Mouse (Mus musculus) hindbrain, embryonic 11.5 days (tissue): Measurements from ENCODE around the gene Numb. TPM values are rescaled to one million over a fixed set of nuclear protein-coding genes. Genes with fewer than 3 reads are reported as not detected.
A peak's percentile ranks its signal among the peaks of the same experiment; 100 is the strongest.

Experiments used
- ATAC-seq: fragments of 200-750 bp; cut with Nextera tagmentation; 2 replicates; pipeline ENCODE4 v1.8.0; 2017; ENCODE audit warnings: mild to moderate bottlenecking, moderate TSS enrichment, moderate library complexity; ENCODE audit not compliant: low FRiP score
- DNase-seq: peaks from one replicate; pipeline ENCODE4 v3.0.0-alpha.2; 2015; ENCODE audit warnings: low spot score
- H3K27ac ChIP-seq: fragments of 300-500 bp; sonication (generic); 2 replicates; pipeline ENCODE4 v1.5.1; 2014; ENCODE audit warnings: mild to moderate bottlenecking, low read depth, low read length
- H3K27me3 ChIP-seq: fragments of 300-500 bp; sonication (generic); 2 replicates; pipeline ENCODE4 v1.6.1; 2014; ENCODE audit warnings: mild to moderate bottlenecking, low read length, moderate library complexity, mixed read lengths; ENCODE audit not compliant: control insufficient read depth, insufficient read depth
- H3K36me3 ChIP-seq: fragments of 300-500 bp; sonication (generic); 2 replicates; pipeline ENCODE4 v1.6.1; 2014; ENCODE audit warnings: mild to moderate bottlenecking, low read length, moderate library complexity, mixed read lengths; ENCODE audit not compliant: control insufficient read depth, insufficient read depth
- H3K4me1 ChIP-seq: fragments of 300-500 bp; sonication (generic); replicated peaks from 2 replicates; pipeline ENCODE4 v1.6.1; 2014; ENCODE audit warnings: low read length, mixed read lengths; ENCODE audit not compliant: control insufficient read depth, insufficient read depth
- H3K4me2 ChIP-seq: fragments of 300-500 bp; sonication (generic); replicated peaks from 2 replicates; pipeline ENCODE4 v1.6.1; 2014; ENCODE audit warnings: mild to moderate bottlenecking, low read depth, low read length
- H3K4me3 ChIP-seq: fragments of 300-500 bp; sonication (generic); 2 replicates; pipeline ENCODE4 v1.5.1; 2014; ENCODE audit warnings: low read depth, low read length
- H3K9ac ChIP-seq: fragments of 300-500 bp; sonication (generic); 2 replicates; pipeline ENCODE4 v1.6.1; 2014; ENCODE audit warnings: low read depth, low read length
- H3K9me3 ChIP-seq: fragments of 300-500 bp; sonication (generic); 2 replicates; pipeline ENCODE4 v1.6.1; 2016; ENCODE audit warnings: low read length; ENCODE audit not compliant: control insufficient read depth
- WGBS: fragments of 180-500 bp; shearing (Covaris S2); extraction: QIAGEN DNeasy Blood & Tissue Kit; methylation state at CpG from one replicate; pipeline ENCODE4 v1.1.7; 2014; 5-methylcytosine and 5-hydroxymethylcytosine counted together
- polyA plus RNA-seq: library from polyadenylated mRNA; unstranded; fragments of >200 nt; fragmentation: Nextera tagmentation; extraction: Ambion mirVana; gene quantifications from 2 replicates; pipeline ENCODE4 v1.2.1, GENCODE M21; 2014

The Numb gene
- 27.5 and 31.0 TPM in 2 replicates for polyA plus RNA-seq

DNA sequence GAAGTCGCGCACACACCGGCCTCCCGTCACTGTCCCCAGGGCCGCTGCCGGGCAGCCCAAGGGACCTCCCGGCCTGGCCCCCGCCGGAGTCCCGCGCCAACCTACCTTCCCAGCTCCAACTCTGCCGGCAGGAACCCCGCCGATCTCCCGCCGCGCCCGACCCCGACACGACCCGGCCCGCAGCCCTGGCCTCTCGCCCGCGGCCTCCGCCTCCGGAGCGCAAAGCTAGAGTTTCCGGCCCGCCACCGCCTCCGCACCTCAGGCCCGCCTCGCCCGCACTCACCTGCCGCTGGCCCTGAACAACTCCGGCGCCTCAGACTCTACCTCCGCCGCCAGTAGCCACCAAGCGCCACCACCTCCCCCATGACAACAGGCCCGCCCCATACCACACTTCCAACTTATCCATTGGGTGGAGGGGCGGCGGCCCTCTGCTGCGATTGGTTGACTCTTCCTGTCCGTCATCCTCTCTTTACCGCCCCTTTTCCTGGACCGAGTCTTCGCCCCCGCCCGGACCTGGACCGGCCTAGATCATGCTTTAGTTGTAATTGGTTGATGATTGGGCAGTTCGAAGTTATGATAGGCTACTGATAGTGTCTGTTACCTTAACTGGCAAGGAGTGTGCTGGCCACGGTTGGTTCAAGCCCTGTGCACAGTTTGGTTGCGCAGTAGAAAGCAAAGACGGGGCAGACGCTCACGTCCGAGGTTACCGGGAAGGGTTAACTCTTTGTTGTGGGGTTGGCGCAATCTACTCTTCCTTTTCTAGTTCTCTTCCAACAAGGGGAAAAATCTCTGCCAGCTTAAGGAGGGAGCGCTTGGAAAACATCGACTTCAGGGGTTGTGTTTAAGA lies at the start of gene Numb:
TSS of gene Numb (minus strand) at position 400 of the 847 bp plus-strand sequence.
- Histone ChIP-seq H3K9ac (peak within 1 kb of the TSS; percentile 90), H3K36me3 (no peaks in the 10 kb centered on the region), H3K27ac (peak within 1 kb of the TSS; percentile 81), H3K4me2 (peak within 1 kb of the TSS; percentile 76), H3K4me1 (peaks cover 5% of the 10 kb centered on the region; the same call in 1 of the 2 replicates), H3K9me3 (no peaks in the 10 kb centered on the region), H3K27me3 (no peaks in the 10 kb centered on the region), H3K4me3 (peak within 1 kb of the TSS; percentile 97)
- ATAC-seq (peak; percentile 100), DNase-seq (peak; percentile 98)
- WGBS: under 1% methylated on average over 57 of the region's 63 CpGs

DNA sequence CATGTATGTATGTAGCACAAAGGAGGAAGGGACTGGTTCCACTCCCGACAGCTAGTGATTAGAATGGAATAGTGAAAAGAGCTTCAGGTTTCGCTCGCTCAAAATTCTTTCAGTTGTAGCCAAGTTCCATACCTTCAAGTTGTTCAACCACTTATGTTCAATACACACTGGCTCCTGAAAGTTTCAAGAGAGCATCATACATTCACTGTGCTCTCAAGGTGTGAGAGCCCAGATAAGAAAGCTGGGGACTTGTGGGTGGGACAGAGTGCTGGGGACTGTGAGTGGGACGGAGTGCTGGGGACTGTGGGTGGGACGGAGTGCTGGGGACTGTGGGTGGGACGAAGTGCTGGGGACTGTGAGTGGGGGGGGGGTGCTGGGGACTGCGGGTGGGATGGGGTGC lies 43.5 kb upstream of the Numb start:
- no peak for DNase-seq
- Histone ChIP-seq H3K27me3 (no peaks in the 10 kb centered on the region), H3K4me1 (no peaks in the 10 kb centered on the region), H3K9ac (no peak overlapping the region), H3K4me3 (no peak overlapping the region), H3K4me2 (no peak overlapping the region), H3K36me3 (no peaks in the 10 kb centered on the region), H3K9me3 (no peaks in the 10 kb centered on the region), H3K27ac (no peak overlapping the region)
- ATAC-seq: no peak
- 90% methylated on average over 7 of the region's 7 CpGs for WGBS

DNA sequence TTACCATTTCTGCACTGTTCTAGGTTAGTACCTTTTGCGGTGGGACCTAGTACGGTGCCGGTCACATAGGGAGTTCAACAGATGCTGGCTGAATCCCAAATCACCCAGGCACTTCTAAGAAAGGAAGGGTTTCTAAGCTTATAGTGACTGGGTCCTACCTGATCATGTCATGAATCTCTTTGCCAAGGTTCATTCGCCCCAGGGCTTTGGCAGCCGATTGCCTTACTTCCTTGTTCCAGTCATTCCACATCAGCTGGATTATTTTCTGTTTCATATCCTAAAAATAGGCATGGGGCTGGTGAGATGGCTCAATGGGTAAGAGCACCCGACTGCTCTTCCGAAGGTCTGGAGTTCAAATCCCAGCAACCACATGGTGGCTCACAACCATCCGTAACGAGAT lies 36.5 kb upstream of the Numb start:
- Histone ChIP-seq H3K27ac (no peak overlapping the region), H3K27me3 (no peaks in the 10 kb centered on the region), H3K9me3 (no peaks in the 10 kb centered on the region), H3K4me2 (no peak overlapping the region), H3K9ac (no peak overlapping the region), H3K4me3 (no peak overlapping the region), H3K36me3 (no peaks in the 10 kb centered on the region; the same call in 1 of the 2 replicates), H3K4me1 (0 out of 2 replicates have a peak, but pooled peaks cover 3% of the 10 kb centered on the region)
- DNase-seq: no peak
- ATAC-seq: no peak
- WGBS: 93% methylated on average over 9 of the region's 9 CpGs

DNA sequence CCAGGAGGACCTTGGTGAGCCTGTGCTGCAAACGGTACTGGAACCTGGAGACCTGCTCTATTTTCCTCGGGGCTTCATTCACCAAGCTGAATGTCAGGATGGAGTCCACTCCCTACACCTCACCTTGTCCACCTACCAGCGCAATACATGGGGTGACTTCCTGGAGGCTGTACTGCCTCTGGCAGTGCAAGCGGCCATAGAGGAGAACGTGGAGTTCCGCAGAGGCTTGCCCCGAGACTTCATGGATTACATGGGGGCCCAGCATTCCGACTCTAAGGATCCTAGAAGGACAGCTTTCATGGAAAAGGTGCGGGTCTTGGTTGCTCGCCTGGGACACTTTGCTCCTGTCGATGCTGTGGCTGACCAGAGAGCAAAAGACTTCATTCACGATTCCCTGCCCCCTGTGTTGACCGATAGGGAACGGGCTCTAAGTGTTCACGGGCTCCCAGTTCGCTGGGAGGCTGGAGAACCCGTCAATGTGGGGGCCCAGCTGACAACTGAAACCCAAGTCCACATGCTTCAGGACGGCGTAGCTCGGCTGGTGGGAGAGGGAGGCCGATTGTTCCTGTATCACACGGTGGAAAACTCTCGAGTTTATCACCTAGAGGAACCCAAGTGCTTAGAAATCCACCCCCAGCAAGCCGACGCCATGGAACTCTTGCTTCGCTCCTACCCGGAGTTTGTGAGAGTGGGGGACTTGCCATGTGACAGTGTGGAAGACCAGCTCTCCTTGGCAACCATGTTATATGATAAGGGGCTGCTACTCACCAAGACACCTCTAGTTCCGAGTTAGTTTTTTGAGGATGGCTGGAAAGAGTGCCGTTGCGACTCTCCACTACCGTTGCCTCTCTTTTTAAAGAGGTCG lies 30.2 kb upstream of the Numb start:
- Histone ChIP-seq H3K9ac (peak overlapping the region; percentile 84), H3K36me3 (no peaks in the 10 kb centered on the region; the same call in 1 of the 2 replicates), H3K4me3 (peak overlapping the region; percentile 90), H3K27me3 (no peaks in the 10 kb centered on the region), H3K9me3 (no peaks in the 10 kb centered on the region), H3K4me2 (peak overlapping the region; percentile 95), H3K4me1 (peaks cover 10% of the 10 kb centered on the region; the same call in 1 of the 2 replicates), H3K27ac (no peak overlapping the region)
- 65% methylated on average over 32 of the region's 32 CpGs for WGBS
- no peak for ATAC-seq
- no peak for DNase-seq

DNA sequence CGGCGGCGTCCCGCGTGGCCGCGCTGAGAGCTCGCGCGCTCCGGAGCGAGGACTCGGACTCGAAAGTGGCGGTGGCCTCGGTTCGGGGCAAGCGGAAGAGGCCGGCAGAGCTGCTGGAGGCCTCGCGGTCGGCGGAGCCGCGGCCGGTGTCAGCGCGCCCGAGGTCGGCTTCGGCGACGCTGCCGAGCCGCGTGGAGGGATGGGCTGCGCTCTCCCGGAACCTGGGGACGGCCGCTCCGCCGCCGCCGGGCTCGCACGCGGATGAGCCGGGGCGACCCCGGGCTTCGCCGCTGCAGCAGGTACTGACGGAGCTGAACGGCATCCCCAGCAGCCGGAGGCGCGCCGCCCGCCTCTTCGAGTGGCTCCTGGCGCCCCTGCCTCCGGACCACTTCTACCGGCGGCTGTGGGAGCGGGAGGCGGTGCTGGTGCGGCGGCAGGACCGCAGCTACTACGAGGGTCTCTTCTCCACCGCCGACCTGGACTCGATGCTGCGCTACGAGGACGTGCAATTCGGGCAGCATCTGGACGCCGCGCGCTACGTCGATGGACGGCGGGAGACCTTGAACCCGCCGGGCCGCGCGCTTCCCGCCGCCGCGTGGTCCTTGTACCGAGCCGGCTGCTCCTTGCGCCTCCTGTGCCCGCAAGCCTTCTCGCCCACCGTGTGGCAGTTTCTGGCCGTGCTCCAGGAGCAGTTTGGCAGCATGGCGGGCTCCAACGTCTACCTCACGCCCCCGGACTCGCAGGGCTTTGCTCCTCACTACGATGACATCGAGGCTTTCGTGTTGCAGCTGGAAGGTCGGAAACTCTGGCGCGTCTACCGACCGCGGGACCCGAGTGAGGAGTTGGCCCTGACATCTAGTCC lies 29.3 kb upstream of the Numb start:
- Histone ChIP-seq H3K27ac (peak overlapping the region; percentile 74), H3K27me3 (no peaks in the 10 kb centered on the region), H3K4me3 (peak overlapping the region; percentile 90), H3K9ac (peak overlapping the region; percentile 84), H3K36me3 (no peaks in the 10 kb centered on the region; the same call in 1 of the 2 replicates), H3K4me2 (peak overlapping the region; percentile 95), H3K4me1 (peaks cover 10% of the 10 kb centered on the region; the same call in 1 of the 2 replicates), H3K9me3 (no peaks in the 10 kb centered on the region)
- peak; percentile 58 for ATAC-seq
- under 1% methylated on average over 110 of the region's 116 CpGs for WGBS
- DNase-seq: peak; percentile 71

GRCm38 (mm10) chr12:83950493-83950839 lies 28.7 kb upstream of the Numb start, which contains the start of gene Riox1:
TSS of gene Riox1 (plus strand) at chr12:83950608.
- Histone ChIP-seq H3K27me3 (no peaks in the 10 kb centered on the region), H3K4me3 (peak within 1 kb of the TSS; percentile 90), H3K9me3 (no peaks in the 10 kb centered on the region), H3K9ac (peak within 1 kb of the TSS; percentile 84), H3K36me3 (no peaks in the 10 kb centered on the region; the same call in 1 of the 2 replicates), H3K27ac (peak within 1 kb of the TSS; percentile 74), H3K4me2 (peak within 1 kb of the TSS; percentile 95), H3K4me1 (peaks cover 10% of the 10 kb centered on the region; the same call in 1 of the 2 replicates)
- ATAC-seq (peak; percentile 93), DNase-seq (peak; percentile 89)
- WGBS: under 1% methylated on average over 33 of the region's 37 CpGs

DNA sequence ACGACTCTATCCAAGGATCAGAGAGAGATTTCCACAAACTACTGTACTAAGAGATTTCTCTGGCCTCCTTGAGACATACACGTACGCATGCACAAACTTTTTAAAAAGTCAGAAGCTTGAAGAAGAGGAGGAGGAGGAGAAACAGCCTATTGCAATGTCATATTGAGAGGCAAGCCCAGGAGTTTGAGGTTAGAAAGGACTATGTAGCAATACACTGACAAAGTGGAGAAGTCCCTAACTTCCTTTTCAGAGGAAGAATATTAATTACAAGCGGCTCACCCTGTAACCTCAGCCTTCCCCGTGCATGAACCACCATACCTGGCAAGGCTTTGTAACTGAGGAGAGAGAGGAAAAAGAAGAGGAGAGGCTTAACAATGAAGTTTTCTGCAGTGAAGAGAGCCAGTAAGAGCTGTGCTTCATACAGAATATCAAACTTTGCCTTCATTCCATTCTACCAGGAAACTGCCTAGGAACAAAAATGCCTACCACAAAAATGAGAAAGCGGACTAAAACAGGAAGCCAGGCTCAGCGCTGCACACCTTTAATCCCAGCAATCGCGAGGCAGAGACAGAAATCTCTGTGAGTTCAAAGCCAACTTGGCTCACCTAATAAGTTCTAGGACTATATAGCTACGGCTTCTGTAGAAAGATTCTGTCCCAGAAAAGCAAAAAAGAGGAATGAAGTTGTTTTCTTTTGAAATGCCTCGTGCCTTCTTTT lies 28.2 kb upstream of the Numb start:
- WGBS: 30% methylated on average over 11 of the region's 11 CpGs
- Histone ChIP-seq H3K4me2 (peak overlapping the region; percentile 95), H3K9me3 (no peaks in the 10 kb centered on the region), H3K36me3 (no peaks in the 10 kb centered on the region; the same call in 1 of the 2 replicates), H3K4me3 (peak overlapping the region; percentile 90), H3K27ac (no peak overlapping the region), H3K4me1 (peaks cover 10% of the 10 kb centered on the region; the same call in 1 of the 2 replicates), H3K9ac (peak overlapping the region; percentile 84), H3K27me3 (no peaks in the 10 kb centered on the region)
- ATAC-seq (no peak), DNase-seq (no peak)
